Mouse (Mus musculus) stomach, embryonic 14.5 days (tissue): ENCODE measurements around the gene Hspa1b. TPM values are rescaled to one million over a fixed set of nuclear protein-coding genes. Genes with fewer than 3 reads are reported as not detected.
"Not testable (repeated sequence)": the region's sequence is repeated elsewhere in the genome, so short reads cannot be mapped to it uniquely, and the experiment has no call there.

ENCODE experiments used
- ATAC-seq: fragments of 200-750 bp; cut with Nextera tagmentation; 2 replicates; pipeline ENCODE4 v1.8.0; 2017; ENCODE audit warnings: low read depth, moderate TSS enrichment; ENCODE audit not compliant: insufficient number of reproducible peaks, insufficient read depth, low FRiP score
- H3K27ac ChIP-seq: fragments of 300-500 bp; sonication (generic); 2 replicates; pipeline ENCODE4 v1.5.1; 2014; ENCODE audit warnings: mild to moderate bottlenecking, low read length, moderate library complexity, mixed read lengths
- H3K27me3 ChIP-seq: fragments of 300-500 bp; sonication (generic); 2 replicates; pipeline ENCODE4 v1.6.1; 2014; ENCODE audit warnings: low read length, control low read depth, mixed read lengths; ENCODE audit not compliant: control insufficient read depth, insufficient read depth
- H3K36me3 ChIP-seq: fragments of 300-500 bp; sonication (generic); 2 replicates; pipeline ENCODE4 v1.6.1; 2014; ENCODE audit warnings: mild to moderate bottlenecking, control low read depth, low read length, moderate library complexity, mixed read lengths; ENCODE audit not compliant: control insufficient read depth, insufficient read depth
- H3K4me1 ChIP-seq: fragments of 300-500 bp; sonication (generic); 2 replicates; pipeline ENCODE4 v1.6.1; 2014; ENCODE audit warnings: low read length, control low read depth, mixed read lengths; ENCODE audit not compliant: control insufficient read depth, insufficient read depth
- H3K4me2 ChIP-seq: fragments of 300-500 bp; sonication (generic); replicated peaks from 2 replicates; pipeline ENCODE4 v1.6.1; 2014; ENCODE audit warnings: low read depth, low read length, control low read depth
- H3K4me3 ChIP-seq: fragments of 300-500 bp; sonication (generic); 2 replicates; pipeline ENCODE4 v1.5.1; 2014; ENCODE audit warnings: low read depth, low read length, control low read depth
- H3K9ac ChIP-seq: fragments of 300-500 bp; sonication (generic); replicated peaks from 2 replicates; pipeline ENCODE4 v1.6.1; 2014; ENCODE audit warnings: low read depth, mild to moderate bottlenecking, control low read depth, low read length, moderate library complexity, mixed read lengths
- H3K9me3 ChIP-seq: fragments of 300-500 bp; sonication (generic); 2 replicates; pipeline ENCODE4 v1.6.1; 2016; ENCODE audit warnings: low read depth, low read length, control low read depth; ENCODE audit not compliant: control insufficient read depth
- WGBS: fragments of 180-500 bp; shearing (Covaris S2); extraction: QIAGEN DNeasy Blood & Tissue Kit; methylation state at CpG from one replicate; pipeline ENCODE4 v1.1.7; 2014; 5-methylcytosine and 5-hydroxymethylcytosine counted together
- polyA plus RNA-seq: library from polyadenylated mRNA; unstranded; fragments of >200 nt; fragmentation: Nextera tagmentation; extraction: Ambion mirVana; gene quantifications from 2 replicates; pipeline ENCODE4 v1.2.1, GENCODE M21; 2014

Gene Hspa1b
- polyA plus RNA-seq, 1 experiment from 2014 or later, result 0.54 TPM

DNA sequence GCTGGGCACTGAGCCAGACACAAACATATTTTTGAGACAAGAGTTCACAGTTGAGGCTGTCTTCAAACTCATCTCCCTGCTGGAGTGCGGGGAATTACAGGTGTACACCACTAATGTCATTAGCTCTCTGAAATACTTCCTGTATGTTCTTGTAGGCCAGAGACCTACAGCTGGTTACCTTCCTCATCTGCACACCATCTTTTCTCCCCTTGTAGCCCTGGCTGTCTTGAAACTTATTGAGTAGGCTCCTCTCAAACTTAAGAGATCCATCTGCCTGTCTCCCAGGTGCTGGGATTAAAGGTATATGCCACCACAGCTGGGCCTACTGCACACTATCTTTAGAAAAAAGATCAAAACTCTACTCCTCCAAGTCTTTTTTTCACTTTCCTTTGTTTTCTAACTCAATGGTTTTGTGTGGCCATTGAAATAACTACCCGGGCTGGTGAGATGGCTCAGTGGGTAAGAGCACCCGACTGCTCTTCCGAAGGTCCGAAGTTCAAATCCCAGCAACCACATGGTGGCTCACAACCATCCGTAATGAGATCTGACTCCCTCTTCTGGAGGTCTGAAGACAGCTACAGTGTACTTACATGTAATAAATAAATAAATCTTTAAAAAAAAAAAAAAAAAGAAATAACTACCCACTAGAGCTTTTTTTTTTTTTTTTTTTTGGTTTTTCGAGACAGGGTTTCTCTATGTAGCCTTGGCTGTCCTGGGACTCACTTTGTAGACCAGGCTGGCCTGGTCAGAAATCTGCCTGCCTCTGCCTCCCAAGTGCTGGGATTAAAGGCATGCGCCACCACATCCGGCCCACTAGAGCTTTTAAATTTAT is 10.1 kb downstream of the Hspa1b start:
- H3K4me3 ChIP-seq, ATAC-seq, H3K4me2 ChIP-seq, H3K9me3 ChIP-seq, H3K9ac ChIP-seq, H3K27ac ChIP-seq, H3K27me3 ChIP-seq: not testable (repeated sequence)
- Histone ChIP-seq H3K36me3 (peaks cover 22% of the 10 kb centered on the region), H3K4me1 (peaks cover 10% of the 10 kb centered on the region)
- 60% methylated on average over 9 of the region's 9 CpGs for WGBS

DNA sequence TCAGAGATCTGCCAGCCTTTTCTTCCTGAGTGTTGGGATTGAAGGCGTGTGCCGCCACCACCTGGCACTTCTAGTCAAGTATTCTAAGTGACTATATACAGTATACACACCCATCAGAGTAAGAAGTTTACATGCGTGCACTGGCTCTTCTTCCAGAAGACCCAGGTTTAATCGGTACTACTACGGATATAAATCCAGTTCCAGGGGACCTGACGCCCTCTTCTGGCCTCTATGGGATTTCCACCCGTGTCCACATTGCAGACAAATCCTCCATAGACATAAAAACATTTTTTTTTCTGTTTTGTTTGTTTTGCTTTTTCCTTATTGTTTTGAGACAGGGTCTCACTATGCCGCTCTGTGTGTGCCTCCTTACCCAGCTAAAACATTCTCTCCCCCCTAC is 11.4 kb downstream of the Hspa1b start:
- peaks cover 10% of the 10 kb centered on the region for H3K4me1 ChIP-seq
- WGBS, result 26% methylated on average over 8 of the region's 8 CpGs
- peaks cover 22% of the 10 kb centered on the region for H3K36me3 ChIP-seq
- no peak overlapping the region for H3K4me3 ChIP-seq
- H3K9me3 ChIP-seq, result no peaks in the 10 kb centered on the region
- no peak overlapping the region for H3K4me2 ChIP-seq
- ATAC-seq, result no peak
- H3K27ac ChIP-seq, result no peak overlapping the region
- no peak overlapping the region for H3K9ac ChIP-seq
- H3K27me3 ChIP-seq, result no peaks in the 10 kb centered on the region

GRCm38 (mm10) chr17:34946486-34947140 is 12.4 kb downstream of the Hspa1b start:
- ATAC-seq, result no peak
- Histone ChIP-seq H3K9me3 (no peaks in the 10 kb centered on the region), H3K27me3 (no peaks in the 10 kb centered on the region), H3K36me3 (peaks cover 22% of the 10 kb centered on the region), H3K4me3 (no peak overlapping the region), H3K4me1 (peaks cover 10% of the 10 kb centered on the region), H3K9ac (no peak overlapping the region), H3K4me2 (no peak overlapping the region), H3K27ac (no peak overlapping the region)
- WGBS, result 90% methylated on average over 5 of the region's 5 CpGs

DNA sequence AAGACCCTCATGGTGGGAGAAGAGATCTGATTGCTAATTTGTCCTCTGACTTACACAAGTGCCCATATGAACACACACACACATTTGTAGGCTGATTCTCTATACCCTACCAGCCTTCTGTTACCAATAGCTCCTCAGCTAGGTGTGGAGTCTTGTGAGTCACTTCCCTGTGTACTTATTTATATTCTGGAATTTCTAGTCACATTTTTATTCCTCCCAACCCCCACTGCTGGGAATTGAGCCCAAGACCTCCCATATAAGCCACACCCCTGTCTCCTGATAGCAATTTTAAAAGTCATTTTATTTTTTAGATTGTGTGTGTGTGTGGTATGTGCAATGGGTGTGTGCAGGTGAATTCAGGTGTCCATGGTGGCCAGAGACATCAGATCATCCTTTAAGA is 14.7 kb downstream of the Hspa1b start:
- H3K27me3 ChIP-seq, result no peaks in the 10 kb centered on the region
- no peak overlapping the region for H3K4me2 ChIP-seq
- H3K27ac ChIP-seq, result no peak overlapping the region
- H3K4me1 ChIP-seq, result no peaks in the 10 kb centered on the region
- 0 out of 2 replicates have a peak, but pooled peaks have one; percentile 14 for ATAC-seq
- H3K9ac ChIP-seq, result no peak overlapping the region
- no peak overlapping the region for H3K4me3 ChIP-seq
- H3K9me3 ChIP-seq, result no peaks in the 10 kb centered on the region
- peaks cover 2% of the 10 kb centered on the region; the same call in 1 of the 2 replicates for H3K36me3 ChIP-seq

DNA sequence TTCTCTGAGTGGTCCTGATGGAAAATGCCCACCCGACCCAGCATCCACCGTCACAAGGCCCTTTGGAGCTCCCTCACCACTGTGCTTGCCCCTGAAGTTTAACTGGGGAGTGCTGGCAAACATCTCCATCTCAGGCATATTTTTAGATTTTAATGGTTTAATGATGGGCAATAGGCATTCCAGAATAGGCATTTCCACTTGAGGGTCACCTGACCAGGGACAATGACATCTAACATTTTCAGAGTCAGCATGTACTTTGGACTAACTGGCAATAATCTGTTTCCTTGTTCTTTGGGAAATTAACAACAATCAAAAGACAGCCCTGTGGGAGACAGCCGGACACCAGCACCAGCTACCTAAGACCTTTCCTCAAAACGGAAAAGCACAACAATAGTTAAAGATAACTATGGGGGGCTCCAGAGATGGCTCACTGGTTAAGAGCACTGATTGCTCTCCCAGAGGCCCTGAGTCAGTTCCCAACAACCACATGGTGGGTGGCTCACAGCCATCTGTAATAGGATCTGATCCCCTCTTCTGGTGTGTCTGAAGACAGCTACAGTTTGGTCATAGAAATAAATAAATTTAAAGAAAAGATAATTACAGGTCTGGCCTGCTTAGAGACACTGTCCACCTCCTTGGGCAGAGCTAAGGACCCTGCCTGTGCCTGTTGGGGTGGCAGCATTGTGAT is 15.8 kb downstream of the Hspa1b start:
- Histone ChIP-seq H3K4me1 (no peaks in the 10 kb centered on the region), H3K36me3 (no peaks in the 10 kb centered on the region), H3K4me3 (no peak overlapping the region), H3K9me3 (no peaks in the 10 kb centered on the region), H3K4me2 (no peak overlapping the region), H3K9ac (no peak overlapping the region), H3K27me3 (no peaks in the 10 kb centered on the region), H3K27ac (no peak overlapping the region)
- no peak for ATAC-seq
- WGBS, result 91% methylated on average over 4 of the region's 4 CpGs

DNA sequence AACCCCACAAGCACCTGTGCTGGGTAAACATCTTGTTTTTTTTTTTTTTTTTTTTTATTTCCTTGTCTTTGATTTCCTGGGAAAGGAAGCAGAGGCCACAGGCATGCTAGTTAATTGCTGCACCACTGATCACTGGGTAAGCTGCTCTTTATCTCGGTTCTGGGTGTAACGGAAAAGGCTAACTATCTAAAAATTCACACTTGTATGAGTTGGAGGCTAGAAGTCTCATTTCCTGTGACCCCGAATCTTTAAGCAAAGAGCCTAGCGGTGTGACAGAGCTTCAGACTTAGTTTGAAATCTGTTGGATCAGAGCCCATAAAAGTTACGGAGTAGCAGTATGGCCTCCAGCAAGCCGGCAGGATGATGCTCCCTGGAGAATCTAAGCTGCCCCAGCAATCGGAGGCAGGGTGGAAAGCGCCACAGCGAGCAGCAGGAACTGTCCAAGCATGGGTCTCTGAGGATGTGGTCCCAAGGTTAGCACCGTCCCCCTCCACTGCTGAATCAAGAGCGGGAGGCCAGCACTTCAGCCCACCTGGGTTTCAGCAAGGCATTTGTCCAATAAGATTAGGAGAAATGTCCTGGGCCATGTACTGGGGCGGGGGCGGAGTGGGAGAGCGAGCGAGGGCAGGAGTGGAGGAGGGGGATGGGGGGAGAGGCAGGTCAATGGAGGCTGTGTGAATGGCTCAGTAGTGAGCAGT is 17.5 kb downstream of the Hspa1b start:
- 10% methylated on average over 15 of the region's 15 CpGs for WGBS
- no peaks in the 10 kb centered on the region for H3K4me1 ChIP-seq
- peak overlapping the region; percentile 39 for H3K4me2 ChIP-seq
- 0 out of 2 replicates have a peak overlapping the region, but pooled peaks have one; percentile 21 for H3K9ac ChIP-seq
- H3K4me3 ChIP-seq, result peak overlapping the region; percentile 14
- no peaks in the 10 kb centered on the region for H3K36me3 ChIP-seq
- no peaks in the 10 kb centered on the region for H3K27me3 ChIP-seq
- no peak overlapping the region; the same call in 1 of the 2 replicates for H3K27ac ChIP-seq
- H3K9me3 ChIP-seq, result no peaks in the 10 kb centered on the region
- 0 out of 2 replicates have a peak, but pooled peaks have one; percentile 33 for ATAC-seq

DNA sequence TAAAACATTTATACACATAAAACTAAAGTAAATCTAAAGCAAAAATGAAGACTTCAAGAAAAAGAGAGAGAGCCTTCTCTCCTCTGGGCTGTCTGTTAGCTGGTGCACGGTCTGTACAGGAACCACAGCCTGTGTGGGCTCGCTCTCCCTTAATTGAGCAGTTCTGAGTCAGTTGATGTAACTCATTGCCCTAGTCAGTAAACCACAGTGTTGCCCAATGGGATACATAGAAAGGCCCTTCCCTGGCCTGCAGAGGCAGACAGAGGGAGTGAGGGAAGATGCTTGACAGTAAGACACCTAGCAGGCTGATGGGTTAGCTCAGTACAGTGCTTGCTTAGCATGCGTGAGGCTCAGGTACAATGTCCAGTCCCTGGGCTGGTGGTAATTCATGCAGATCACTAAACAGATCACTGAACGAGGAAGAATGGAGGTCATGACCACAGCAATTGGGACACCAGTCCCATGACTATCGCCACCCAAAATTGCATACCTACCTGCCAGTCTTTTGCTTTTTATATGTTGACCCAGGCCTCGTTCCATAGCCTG is 21.0 kb downstream of the Hspa1b start:
- H3K36me3 ChIP-seq, result no peaks in the 10 kb centered on the region
- H3K4me3 ChIP-seq, result no peak overlapping the region
- WGBS, result 85% methylated on average over 6 of the region's 6 CpGs
- H3K27me3 ChIP-seq, result no peaks in the 10 kb centered on the region
- no peak overlapping the region for H3K9ac ChIP-seq
- ATAC-seq, result no peak
- H3K9me3 ChIP-seq, result no peaks in the 10 kb centered on the region
- no peak overlapping the region for H3K27ac ChIP-seq
- no peak overlapping the region for H3K4me2 ChIP-seq
- no peaks in the 10 kb centered on the region for H3K4me1 ChIP-seq

GRCm38 (mm10) chr17:34934830-34935229 is 24.2 kb downstream of the Hspa1b start:
- no peak overlapping the region for H3K4me3 ChIP-seq
- no peaks in the 10 kb centered on the region for H3K27me3 ChIP-seq
- 53% methylated on average over 8 of the region's 8 CpGs for WGBS
- H3K4me2 ChIP-seq, result no peak overlapping the region
- no peaks in the 10 kb centered on the region for H3K4me1 ChIP-seq
- H3K27ac ChIP-seq, result no peak overlapping the region
- ATAC-seq, result no peak
- no peaks in the 10 kb centered on the region for H3K36me3 ChIP-seq
- H3K9me3 ChIP-seq, result no peaks in the 10 kb centered on the region
- no peak overlapping the region for H3K9ac ChIP-seq
